Mouse (Mus musculus) bone marrow macrophage, adult 2 months (primary cell): Measurements from ENCODE around the gene Ust.

Source experiments
- CTCF ChIP-seq: IDR thresholded peaks from 2 replicates; pipeline ENCODE4 v1.5.1; 2012; ENCODE audit warnings: low read depth, mild to moderate bottlenecking, low read length, moderate library complexity
- POLR2A ChIP-seq: IDR thresholded peaks from 2 replicates; pipeline ENCODE4 v1.6.1; 2012; ENCODE audit warnings: mild to moderate bottlenecking, low read depth, low read length, borderline replicate concordance

- TF ChIP-seq CTCF (no peak), POLR2A (no peak)
Measured at GRCm38 (mm10) chr10:8415474-8415873, 103.2 kb downstream of the Ust start.
